Mouse (Mus musculus) retina, postnatal 7 days (tissue): ENCODE data around the gene Olfr1065.
A peak's percentile ranks its signal among the peaks of the same experiment; 100 is the strongest.
"Not testable (repeated sequence)": the region's sequence is repeated elsewhere in the genome, so short reads cannot be mapped to it uniquely, and the experiment has no call there.

ENCODE experiments used
- DNase-seq: peaks from one replicate; pipeline ENCODE4 v3.0.0-alpha.2; 2012; ENCODE audit warnings: low read depth, low spot score

Gene Olfr1065

GRCm38 (mm10) chr2:86450491-86450890 lies at the start of gene Olfr1065:
Olfr1065 (minus strand) TSS chr2:86450591.
- DNase-seq, result not testable (repeated sequence)

- no peak for DNase-seq
Observed at GRCm38 (mm10) chr2:86487286-86487685, 36.9 kb upstream of the Olfr1065 start, which contains the start of gene Olfr228. Olfr228 (minus strand) TSS chr2:86487386.

GRCm38 (mm10) chr2:86464442-86465109 lies 14.2 kb upstream of the Olfr1065 start:
- peak; percentile 2 for DNase-seq

GRCm38 (mm10) chr2:86460434-86460833 lies 10.0 kb upstream of the Olfr1065 start:
- no peak for DNase-seq

GRCm38 (mm10) chr2:86456169-86456568 lies 5.8 kb upstream of the Olfr1065 start, which contains the start of gene Olfr1066:
Olfr1066 (minus strand) TSS chr2:86456269.
- no peak for DNase-seq

GRCm38 (mm10) chr2:86442101-86442500 lies 8.3 kb downstream of the Olfr1065 start:
- not testable (repeated sequence) for DNase-seq

- not testable (repeated sequence) for DNase-seq
Observed at GRCm38 (mm10) chr2:86428511-86428910, 21.9 kb downstream of the Olfr1065 start.

- DNase-seq, result not testable (repeated sequence)
Observed at GRCm38 (mm10) chr2:86426649-86427048, 23.7 kb downstream of the Olfr1065 start, which contains the start of gene Olfr1062. Olfr1062 (minus strand) TSS chr2:86426749.

- no peak for DNase-seq
Observed at GRCm38 (mm10) chr2:86413950-86414349, 36.4 kb downstream of the Olfr1065 start, which contains the start of gene Olfr1061. Olfr1061 (minus strand) TSS chr2:86414050.

- no peak for DNase-seq
Observed at GRCm38 (mm10) chr2:86395114-86395513, 55.3 kb downstream of the Olfr1065 start.
